Mouse (Mus musculus) small intestine, adult 2 months (tissue): Measurements from ENCODE around the gene Ephb1. TPM values are rescaled to one million over a fixed set of nuclear protein-coding genes. Genes with fewer than 3 reads are reported as not detected.

ENCODE experiments used
- H3K27ac ChIP-seq: fragments of 200-500 bp; 2 replicates; pipeline ENCODE4 v1.5.1; 2012; ENCODE audit warnings: low read depth, low read length, control low read depth, inconsistent platforms; ENCODE audit not compliant: insufficient read depth
- H3K27me3 ChIP-seq: fragments of 200-500 bp; 2 replicates; pipeline ENCODE4 v1.6.1; 2012; ENCODE audit warnings: mild to moderate bottlenecking, moderate library complexity, low read length, inconsistent platforms; ENCODE audit not compliant: control insufficient read depth, insufficient read depth
- H3K36me3 ChIP-seq: fragments of 200-500 bp; 2 replicates; pipeline ENCODE4 v1.6.1; 2012; ENCODE audit warnings: mild to moderate bottlenecking, low read length, control low read depth, inconsistent platforms; ENCODE audit not compliant: control insufficient read depth, insufficient read depth
- H3K4me1 ChIP-seq: fragments of 200-500 bp; 2 replicates; pipeline ENCODE4 v1.6.1; 2012; ENCODE audit warnings: low read length, inconsistent platforms, mixed read lengths; ENCODE audit not compliant: control insufficient read depth, insufficient read depth, insufficient read length
- H3K4me3 ChIP-seq: fragments of 200-500 bp; 2 replicates; pipeline ENCODE4 v1.5.1; 2012; ENCODE audit warnings: low read depth, mild to moderate bottlenecking, control low read depth, inconsistent platforms, low read length, moderate library complexity
- CTCF ChIP-seq: fragments of 200-500 bp; IDR thresholded peaks from 2 replicates; pipeline ENCODE4 v1.5.1; 2012; ENCODE audit warnings: low read depth, mild to moderate bottlenecking, control low read depth, inconsistent platforms, low read length, moderate library complexity, mixed read lengths; ENCODE audit not compliant: insufficient replicate concordance, insufficient read length; ENCODE audit errors: extremely low read depth
- POLR2A ChIP-seq: fragments of 200-500 bp; IDR thresholded peaks from 2 replicates; pipeline ENCODE4 v1.6.1; 2012; ENCODE audit warnings: low read depth, mild to moderate bottlenecking, control low read depth, inconsistent platforms, low read length, moderate library complexity
- WGBS: fragments of 180-500 bp; shearing (Covaris S2); methylation state at CpG from one replicate; pipeline ENCODE4 v1.1.7; 2018; 5-methylcytosine and 5-hydroxymethylcytosine counted together
- polyA plus RNA-seq: library from polyadenylated mRNA; depleted of rRNA; stranded (reverse); fragments of >200 nt; gene quantifications from 2 replicates; pipeline ENCODE4 v1.2.3, GENCODE M21; 2012

Gene Ephb1
- polyA plus RNA-seq, 1 experiment = 1.0 TPM

DNA sequence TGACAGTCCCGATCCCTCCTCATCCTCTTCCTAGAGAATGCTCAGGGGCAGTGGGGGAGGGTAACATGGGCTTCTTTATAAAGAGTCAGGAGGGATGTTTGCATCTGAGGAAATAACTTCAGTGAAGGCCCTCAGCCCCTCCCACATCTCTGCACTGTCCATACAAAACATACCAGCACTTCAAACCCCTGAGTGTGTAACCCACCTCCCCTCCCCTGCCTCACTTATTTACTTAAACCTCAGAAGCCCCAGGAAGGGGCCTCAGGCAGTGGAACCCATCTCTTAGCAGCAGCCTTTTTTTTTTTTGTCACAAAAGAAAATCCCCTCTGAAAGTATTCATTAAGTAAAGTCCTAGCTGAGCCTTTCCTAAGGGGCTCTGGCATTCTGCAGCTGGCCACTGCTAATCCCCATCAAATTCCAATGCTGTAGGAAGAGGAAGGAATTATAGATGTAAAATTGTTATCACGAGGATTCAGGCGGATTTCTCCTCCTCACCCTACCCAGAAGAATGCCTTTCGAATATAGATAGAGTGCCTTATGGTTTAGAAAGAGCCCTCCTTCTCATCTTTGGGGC lies 231.5 kb downstream of the Ephb1 start:
- H3K4me3 ChIP-seq = no peak overlapping the region
- no peaks in the 10 kb centered on the region for H3K4me1 ChIP-seq
- no peaks in the 10 kb centered on the region for H3K27me3 ChIP-seq
- TF ChIP-seq POLR2A = no peak
- no peak for TF ChIP-seq CTCF
- 28% methylated on average over 4 of the region's 4 CpGs for WGBS
- H3K27ac ChIP-seq = no peak overlapping the region
- H3K36me3 ChIP-seq = no peaks in the 10 kb centered on the region

DNA sequence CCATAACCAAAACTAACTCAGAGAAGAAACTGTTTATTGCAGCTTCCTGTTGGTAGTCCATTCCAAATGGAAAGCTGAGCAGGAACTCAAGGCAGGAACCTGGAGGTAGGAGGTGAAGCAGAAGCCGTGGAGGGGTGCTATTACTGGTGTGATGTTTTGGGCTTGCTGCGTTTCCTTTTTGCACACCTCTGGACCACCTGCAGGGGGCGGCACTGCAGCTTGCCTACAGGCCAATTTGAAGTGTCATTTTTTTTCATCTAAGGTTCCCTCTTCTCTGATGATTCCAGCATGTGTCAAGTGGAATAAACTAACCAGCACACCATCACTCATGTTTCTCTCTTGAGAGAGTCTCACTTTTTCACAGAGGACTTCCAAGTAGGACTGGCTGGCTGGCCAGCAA lies 235.1 kb downstream of the Ephb1 start:
- Histone ChIP-seq H3K4me1 (no peaks in the 10 kb centered on the region), H3K27me3 (no peaks in the 10 kb centered on the region), H3K36me3 (no peaks in the 10 kb centered on the region), H3K27ac (no peak overlapping the region), H3K4me3 (no peak overlapping the region)
- TF ChIP-seq POLR2A = no peak
- TF ChIP-seq CTCF = no peak
- 69% methylated on average over 3 of the region's 3 CpGs for WGBS

DNA sequence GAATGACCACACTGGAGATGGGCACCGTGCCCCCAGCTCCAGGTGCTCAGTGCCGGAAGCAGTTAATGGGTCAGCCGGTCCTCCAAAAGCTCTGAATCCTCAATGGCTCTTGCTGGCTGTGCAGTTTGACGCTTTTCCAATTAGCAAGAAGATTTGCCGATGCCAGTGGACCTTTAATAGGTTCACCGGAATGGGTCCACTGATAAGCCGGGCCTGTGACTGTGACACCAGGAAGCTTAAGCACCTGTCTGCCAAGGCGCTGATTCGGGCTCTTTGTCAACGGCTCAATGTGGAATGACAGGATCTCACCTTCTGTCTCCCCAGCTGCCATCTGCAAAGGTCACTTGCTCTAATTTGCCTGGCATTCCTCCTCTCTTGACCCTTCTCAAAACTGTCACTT lies 239.2 kb downstream of the Ephb1 start:
- WGBS = 88% methylated on average over 10 of the region's 10 CpGs

DNA sequence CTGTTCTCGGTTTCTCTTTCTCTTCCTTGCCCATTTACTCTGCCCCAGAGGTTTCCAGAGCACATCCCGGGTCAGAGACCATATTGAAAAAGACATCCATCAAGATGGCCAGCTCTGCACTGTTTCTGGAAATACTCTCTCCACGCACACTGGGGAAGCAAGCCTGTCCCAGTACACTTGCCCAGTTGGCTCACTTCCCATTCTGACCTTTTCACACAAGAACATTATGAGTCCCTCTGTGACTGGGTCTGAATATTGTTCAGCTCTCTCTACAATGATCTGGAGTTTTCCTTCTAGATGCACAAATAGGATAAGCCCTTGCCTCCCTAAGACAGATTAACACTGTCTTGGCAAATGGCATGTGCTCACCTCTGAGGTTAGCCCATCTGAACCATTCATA lies 243.0 kb downstream of the Ephb1 start:
- no peak overlapping the region for H3K4me3 ChIP-seq
- WGBS = 61% methylated on average over 3 of the region's 3 CpGs
- TF ChIP-seq POLR2A (no peak), CTCF (no peak)

More for the DNA sequence above, 239.2 kb downstream of the Ephb1 start:
- Histone ChIP-seq H3K4me1 (no peaks in the 10 kb centered on the region), H3K4me3 (no peak overlapping the region), H3K27ac (no peak overlapping the region), H3K27me3 (no peaks in the 10 kb centered on the region), H3K36me3 (no peaks in the 10 kb centered on the region)
- no peak for TF ChIP-seq CTCF
- no peak for TF ChIP-seq POLR2A

DNA sequence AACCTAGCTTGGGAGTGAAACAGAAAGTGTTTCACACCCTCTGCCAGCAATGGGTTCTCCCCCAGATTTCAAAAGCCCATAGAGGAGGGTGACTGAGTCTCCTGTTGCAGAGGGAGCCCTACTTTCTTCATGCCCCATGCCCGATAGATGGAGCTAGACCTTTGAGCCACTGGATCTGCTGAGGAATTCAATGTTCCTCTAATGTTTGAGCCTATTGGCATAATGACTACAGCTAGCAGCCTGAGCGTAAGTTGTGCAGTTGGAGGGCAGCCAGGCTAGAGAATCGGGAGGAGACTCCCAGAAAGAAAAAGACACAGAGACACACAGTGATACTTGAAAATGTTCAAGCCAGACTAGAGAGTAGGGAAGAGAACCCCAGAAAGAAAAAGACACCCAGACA lies 246.5 kb downstream of the Ephb1 start:
- TF ChIP-seq POLR2A = no peak
- TF ChIP-seq CTCF = no peak
- WGBS = 73% methylated on average over 3 of the region's 3 CpGs
- H3K27me3 ChIP-seq = no peaks in the 10 kb centered on the region

More for the DNA sequence above, 243.0 kb downstream of the Ephb1 start:
- no peaks in the 10 kb centered on the region for H3K36me3 ChIP-seq
- H3K27me3 ChIP-seq = no peaks in the 10 kb centered on the region
- no peaks in the 10 kb centered on the region for H3K4me1 ChIP-seq
- no peak overlapping the region for H3K27ac ChIP-seq

DNA sequence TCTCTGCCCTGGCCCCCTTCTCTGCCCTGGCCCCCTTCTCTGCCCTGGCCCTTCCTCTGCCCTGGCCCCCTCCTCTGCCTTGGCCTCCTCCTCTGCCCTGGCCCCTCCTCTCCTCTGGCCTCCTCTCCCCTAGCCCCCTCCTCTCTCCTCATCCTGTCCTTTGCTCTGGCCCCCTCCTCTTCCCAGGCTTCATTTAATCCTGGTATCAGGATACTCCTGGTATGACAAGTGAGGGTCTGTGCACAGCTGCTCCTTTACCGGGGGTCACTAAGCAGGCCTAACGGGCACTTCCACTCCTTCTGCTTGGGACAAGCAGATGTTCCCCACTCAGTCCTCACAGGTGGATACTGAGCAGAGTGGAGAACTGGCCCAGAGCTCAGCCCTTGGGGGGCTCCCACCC lies 247.3 kb downstream of the Ephb1 start:
- no peaks in the 10 kb centered on the region for H3K27me3 ChIP-seq
- H3K36me3 ChIP-seq = no peaks in the 10 kb centered on the region
- TF ChIP-seq CTCF (no peak), POLR2A (no peak)
- WGBS = 80% methylated on average over 2 of the region's 2 CpGs
- H3K4me1 ChIP-seq = no peaks in the 10 kb centered on the region
- no peak overlapping the region for H3K27ac ChIP-seq
- no peak overlapping the region for H3K4me3 ChIP-seq

More for the DNA sequence above, 246.5 kb downstream of the Ephb1 start:
- Histone ChIP-seq H3K27ac (no peak overlapping the region), H3K36me3 (no peaks in the 10 kb centered on the region), H3K4me3 (no peak overlapping the region), H3K4me1 (no peaks in the 10 kb centered on the region)

DNA sequence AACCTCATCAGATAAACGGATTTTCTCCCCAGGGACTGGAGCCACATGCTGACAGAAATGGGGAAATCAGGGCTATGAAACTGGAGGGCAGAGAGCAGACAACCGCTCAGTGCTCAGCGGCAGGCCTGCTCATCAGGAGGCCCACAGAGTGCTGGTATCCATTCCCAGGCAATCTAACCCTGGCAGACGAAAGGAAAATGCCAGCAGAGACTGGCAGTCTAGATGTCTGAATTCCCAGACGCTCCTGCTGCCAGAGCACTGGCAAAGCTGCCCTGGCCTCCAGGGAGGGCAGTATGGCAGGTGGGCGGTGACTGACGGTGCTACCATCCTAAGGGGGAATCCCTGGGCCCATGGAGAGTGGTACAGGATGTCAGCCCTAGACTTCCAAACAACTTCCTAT lies 257.7 kb downstream of the Ephb1 start:
- 42% methylated on average over 7 of the region's 7 CpGs for WGBS
- Histone ChIP-seq H3K27ac (no peak overlapping the region), H3K4me3 (no peak overlapping the region), H3K27me3 (no peaks in the 10 kb centered on the region), H3K36me3 (no peaks in the 10 kb centered on the region), H3K4me1 (no peaks in the 10 kb centered on the region)
- no peak for TF ChIP-seq CTCF
- no peak for TF ChIP-seq POLR2A

DNA sequence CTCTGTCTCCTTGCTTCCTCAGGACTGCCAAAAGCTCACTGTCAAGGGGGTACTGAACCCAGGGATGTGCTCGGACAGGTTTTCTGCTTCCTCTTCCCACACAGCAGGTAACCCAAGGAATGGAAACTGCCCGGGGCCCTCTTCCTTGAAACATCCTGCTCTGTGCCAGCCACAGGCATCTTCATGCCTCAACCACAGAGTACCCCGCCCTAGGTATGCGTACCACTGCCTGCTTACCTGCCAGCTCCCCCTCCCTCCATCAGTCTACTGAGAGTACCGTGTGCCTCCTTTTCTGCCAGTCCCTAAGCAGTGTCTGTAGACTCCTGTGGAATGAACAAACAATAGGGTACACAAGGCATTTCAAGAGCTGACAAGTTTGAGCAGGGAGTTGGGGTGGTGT lies 265.9 kb downstream of the Ephb1 start:
- no peak overlapping the region for H3K27ac ChIP-seq
- WGBS = 67% methylated on average over 5 of the region's 5 CpGs
- TF ChIP-seq CTCF (no peak), POLR2A (no peak)

More for the DNA sequence above, 265.9 kb downstream of the Ephb1 start:
- H3K27me3 ChIP-seq = no peaks in the 10 kb centered on the region
- H3K36me3 ChIP-seq = no peaks in the 10 kb centered on the region
- no peak overlapping the region for H3K4me3 ChIP-seq
- no peaks in the 10 kb centered on the region for H3K4me1 ChIP-seq
